Mouse (Mus musculus) heart, embryonic 12.5 days (tissue): ENCODE measurements around the gene Arfgap2. TPM values are rescaled to one million over a fixed set of nuclear protein-coding genes. Genes with fewer than 3 reads are reported as not detected.

ENCODE experiments used
- ATAC-seq: fragments of 200-750 bp; cut with Nextera tagmentation; 2 replicates; pipeline ENCODE4 v1.8.0; 2017; ENCODE audit warnings: moderate TSS enrichment, moderate library complexity; ENCODE audit not compliant: insufficient number of reproducible peaks, low FRiP score
- H3K27ac ChIP-seq: fragments of 300-500 bp; sonication (generic); 2 replicates; pipeline ENCODE4 v1.5.1; 2016; ENCODE audit warnings: mild to moderate bottlenecking, moderate library complexity; ENCODE audit not compliant: poor library complexity, severe bottlenecking
- H3K27me3 ChIP-seq: fragments of 300-500 bp; sonication (generic); replicated peaks from 2 replicates; pipeline ENCODE4 v1.6.1; 2016; ENCODE audit warnings: mild to moderate bottlenecking, moderate library complexity
- H3K36me3 ChIP-seq: fragments of 300-500 bp; sonication (generic); 2 replicates; pipeline ENCODE4 v1.6.1; 2016; ENCODE audit warnings: mild to moderate bottlenecking, moderate library complexity
- H3K4me1 ChIP-seq: fragments of 300-500 bp; sonication (generic); replicated peaks from 2 replicates; pipeline ENCODE4 v1.6.1; 2016; ENCODE audit warnings: mild to moderate bottlenecking
- H3K4me2 ChIP-seq: fragments of 300-500 bp; sonication (generic); 2 replicates; pipeline ENCODE4 v1.6.1; 2016; ENCODE audit warnings: mild to moderate bottlenecking, moderate library complexity
- H3K4me3 ChIP-seq: fragments of 300-500 bp; sonication (generic); 2 replicates; pipeline ENCODE4 v1.5.1; 2016; ENCODE audit warnings: mild to moderate bottlenecking
- H3K9ac ChIP-seq: fragments of 300-500 bp; sonication (generic); 2 replicates; pipeline ENCODE4 v1.6.1; 2016; ENCODE audit warnings: mild to moderate bottlenecking, moderate library complexity
- H3K9me3 ChIP-seq: fragments of 300-500 bp; sonication (generic); replicated peaks from 2 replicates; pipeline ENCODE4 v1.6.1; 2016; ENCODE audit warnings: mild to moderate bottlenecking, moderate library complexity
- WGBS: fragments of 180-500 bp; shearing (Covaris S2); methylation state at CpG from one replicate; pipeline ENCODE4 v1.1.7; 2016; 5-methylcytosine and 5-hydroxymethylcytosine counted together
- polyA plus RNA-seq: library from polyadenylated mRNA; unstranded; fragments of >200 nt; fragmentation: Nextera tagmentation; extraction: Ambion mirVana; gene quantifications from 2 replicates; pipeline ENCODE4 v1.2.1, GENCODE M21; 2016

The Arfgap2 gene
- polyA plus RNA-seq, 1 experiment from 2014 or later = 74.2 TPM

GRCm38 (mm10) chr2:91248366-91248765, 16.4 kb upstream of the Arfgap2 start:
- peaks cover 13% of the 10 kb centered on the region for H3K4me1 ChIP-seq
- H3K4me3 ChIP-seq = no peak overlapping the region
- H3K27me3 ChIP-seq = 0 out of 2 replicates have a peak, but pooled peaks cover under 1% of the 10 kb centered on the region
- WGBS = 73% methylated on average over 4 of the region's 4 CpGs
- H3K9me3 ChIP-seq = no peaks in the 10 kb centered on the region
- no peaks in the 10 kb centered on the region for H3K36me3 ChIP-seq
- no peak for ATAC-seq
- H3K9ac ChIP-seq = no peak overlapping the region
- H3K27ac ChIP-seq = no peak overlapping the region
- H3K4me2 ChIP-seq = no peak overlapping the region

GRCm38 (mm10) chr2:91252001-91252400, 12.8 kb upstream of the Arfgap2 start:
- ATAC-seq = no peak
- H3K4me1 ChIP-seq = peaks cover 28% of the 10 kb centered on the region
- H3K9me3 ChIP-seq = no peaks in the 10 kb centered on the region
- peak overlapping the region; percentile 54; the same call in 1 of the 2 replicates for H3K27ac ChIP-seq
- 57% methylated on average over 4 of the region's 4 CpGs for WGBS
- H3K4me2 ChIP-seq = no peak overlapping the region
- H3K9ac ChIP-seq = no peak overlapping the region
- no peak overlapping the region for H3K4me3 ChIP-seq
- no peaks in the 10 kb centered on the region for H3K36me3 ChIP-seq
- H3K27me3 ChIP-seq = peaks cover 26% of the 10 kb centered on the region

GRCm38 (mm10) chr2:91252512-91252911, 12.3 kb upstream of the Arfgap2 start:
- no peaks in the 10 kb centered on the region for H3K36me3 ChIP-seq
- no peak overlapping the region for H3K9ac ChIP-seq

GRCm38 (mm10) chr2:91254725-91255380, 9.9 kb upstream of the Arfgap2 start:
- 39% methylated on average over 8 of the region's 8 CpGs for WGBS
- Histone ChIP-seq H3K4me3 (no peak overlapping the region), H3K9me3 (no peaks in the 10 kb centered on the region)

More at GRCm38 (mm10) chr2:91252512-91252911, 12.3 kb upstream of the Arfgap2 start:
- ATAC-seq = no peak
- H3K4me3 ChIP-seq = no peak overlapping the region
- 45% methylated on average over 4 of the region's 4 CpGs for WGBS
- peak overlapping the region; percentile 53 for H3K27ac ChIP-seq
- peaks cover 32% of the 10 kb centered on the region for H3K4me1 ChIP-seq
- no peaks in the 10 kb centered on the region for H3K9me3 ChIP-seq
- peaks cover 26% of the 10 kb centered on the region for H3K27me3 ChIP-seq
- no peak overlapping the region for H3K4me2 ChIP-seq

GRCm38 (mm10) chr2:91255661-91256150, 9.1 kb upstream of the Arfgap2 start, which contains the start of gene Pacsin3:
Pacsin3 (plus strand) TSS chr2:91255954.
- Histone ChIP-seq H3K27me3 (peaks cover 31% of the 10 kb centered on the region), H3K4me1 (peaks cover 51% of the 10 kb centered on the region), H3K36me3 (no peaks in the 10 kb centered on the region), H3K27ac (peak within 1 kb of the TSS; percentile 53), H3K4me2 (peak within 1 kb of the TSS; percentile 80), H3K9me3 (no peaks in the 10 kb centered on the region), H3K4me3 (peak within 1 kb of the TSS; percentile 79), H3K9ac (peak within 1 kb of the TSS; percentile 76)
- ATAC-seq = peak; percentile 58; the same call in 1 of the 2 replicates
- under 1% methylated on average over 27 of the region's 27 CpGs for WGBS

More at GRCm38 (mm10) chr2:91254725-91255380, 9.9 kb upstream of the Arfgap2 start:
- peaks cover 31% of the 10 kb centered on the region for H3K27me3 ChIP-seq
- H3K9ac ChIP-seq = no peak overlapping the region
- ATAC-seq = no peak
- peak overlapping the region; percentile 80; the same call in 1 of the 2 replicates for H3K4me2 ChIP-seq
- H3K27ac ChIP-seq = no peak overlapping the region
- H3K36me3 ChIP-seq = no peaks in the 10 kb centered on the region
- peaks cover 46% of the 10 kb centered on the region for H3K4me1 ChIP-seq

- under 1% methylated on average over 52 of the region's 52 CpGs for WGBS
Observed at GRCm38 (mm10) chr2:91256256-91257125, 8.3 kb upstream of the Arfgap2 start.

GRCm38 (mm10) chr2:91257126-91257980, 7.4 kb upstream of the Arfgap2 start:
- Histone ChIP-seq H3K27me3 (peaks cover 31% of the 10 kb centered on the region), H3K4me2 (peak overlapping the region; percentile 80), H3K9ac (peak overlapping the region; percentile 76), H3K9me3 (no peaks in the 10 kb centered on the region), H3K4me3 (peak overlapping the region; percentile 79), H3K4me1 (peaks cover 44% of the 10 kb centered on the region), H3K27ac (peak overlapping the region; percentile 53), H3K36me3 (peaks cover 13% of the 10 kb centered on the region)
- 3% methylated on average over 22 of the region's 22 CpGs for WGBS
- peak; percentile 49; the same call in 1 of the 2 replicates for ATAC-seq

More at GRCm38 (mm10) chr2:91256256-91257125, 8.3 kb upstream of the Arfgap2 start:
- Histone ChIP-seq H3K4me2 (peak overlapping the region; percentile 80), H3K36me3 (peaks cover 7% of the 10 kb centered on the region), H3K4me1 (peaks cover 51% of the 10 kb centered on the region), H3K9me3 (no peaks in the 10 kb centered on the region), H3K9ac (peak overlapping the region; percentile 76), H3K27me3 (peaks cover 31% of the 10 kb centered on the region), H3K27ac (peak overlapping the region; percentile 53), H3K4me3 (peak overlapping the region; percentile 79)
- ATAC-seq = peak; percentile 74

GRCm38 (mm10) chr2:91258054-91258453, 6.7 kb upstream of the Arfgap2 start:
- Histone ChIP-seq H3K4me1 (peaks cover 38% of the 10 kb centered on the region), H3K36me3 (peaks cover 20% of the 10 kb centered on the region)

GRCm38 (mm10) chr2:91258830-91259229, 5.9 kb upstream of the Arfgap2 start:
- Histone ChIP-seq H3K9me3 (no peaks in the 10 kb centered on the region), H3K4me2 (no peak overlapping the region), H3K27me3 (peaks cover 27% of the 10 kb centered on the region), H3K27ac (no peak overlapping the region), H3K36me3 (peaks cover 20% of the 10 kb centered on the region), H3K4me3 (no peak overlapping the region), H3K4me1 (peaks cover 38% of the 10 kb centered on the region), H3K9ac (peak overlapping the region; percentile 76; the same call in 1 of the 2 replicates)
- 47% methylated on average over 1 of the region's 1 CpGs for WGBS
- ATAC-seq = no peak

More at GRCm38 (mm10) chr2:91258054-91258453, 6.7 kb upstream of the Arfgap2 start:
- H3K27me3 ChIP-seq = peaks cover 31% of the 10 kb centered on the region
- no peak overlapping the region for H3K27ac ChIP-seq
- H3K4me3 ChIP-seq = peak overlapping the region; percentile 79
- 79% methylated on average over 5 of the region's 5 CpGs for WGBS
- peak overlapping the region; percentile 80 for H3K4me2 ChIP-seq
- peak overlapping the region; percentile 76 for H3K9ac ChIP-seq
- ATAC-seq = no peak
- H3K9me3 ChIP-seq = no peaks in the 10 kb centered on the region

- no peak for ATAC-seq
- Histone ChIP-seq H3K4me2 (peak overlapping the region; percentile 13; the same call in 1 of the 2 replicates), H3K27me3 (peaks cover 20% of the 10 kb centered on the region), H3K36me3 (peaks cover 20% of the 10 kb centered on the region), H3K4me1 (peaks cover 44% of the 10 kb centered on the region), H3K27ac (0 out of 2 replicates have a peak overlapping the region, but pooled peaks have one; percentile 29), H3K4me3 (no peak overlapping the region), H3K9me3 (no peaks in the 10 kb centered on the region), H3K9ac (0 out of 2 replicates have a peak overlapping the region, but pooled peaks have one; percentile 14)
- 59% methylated on average over 1 of the region's 1 CpGs for WGBS
Observed at GRCm38 (mm10) chr2:91259493-91259892, 5.3 kb upstream of the Arfgap2 start.
